Mouse (Mus musculus): ENCODE measurements around the gene Ppargc1a.

Ppargc1a gene

DNA sequence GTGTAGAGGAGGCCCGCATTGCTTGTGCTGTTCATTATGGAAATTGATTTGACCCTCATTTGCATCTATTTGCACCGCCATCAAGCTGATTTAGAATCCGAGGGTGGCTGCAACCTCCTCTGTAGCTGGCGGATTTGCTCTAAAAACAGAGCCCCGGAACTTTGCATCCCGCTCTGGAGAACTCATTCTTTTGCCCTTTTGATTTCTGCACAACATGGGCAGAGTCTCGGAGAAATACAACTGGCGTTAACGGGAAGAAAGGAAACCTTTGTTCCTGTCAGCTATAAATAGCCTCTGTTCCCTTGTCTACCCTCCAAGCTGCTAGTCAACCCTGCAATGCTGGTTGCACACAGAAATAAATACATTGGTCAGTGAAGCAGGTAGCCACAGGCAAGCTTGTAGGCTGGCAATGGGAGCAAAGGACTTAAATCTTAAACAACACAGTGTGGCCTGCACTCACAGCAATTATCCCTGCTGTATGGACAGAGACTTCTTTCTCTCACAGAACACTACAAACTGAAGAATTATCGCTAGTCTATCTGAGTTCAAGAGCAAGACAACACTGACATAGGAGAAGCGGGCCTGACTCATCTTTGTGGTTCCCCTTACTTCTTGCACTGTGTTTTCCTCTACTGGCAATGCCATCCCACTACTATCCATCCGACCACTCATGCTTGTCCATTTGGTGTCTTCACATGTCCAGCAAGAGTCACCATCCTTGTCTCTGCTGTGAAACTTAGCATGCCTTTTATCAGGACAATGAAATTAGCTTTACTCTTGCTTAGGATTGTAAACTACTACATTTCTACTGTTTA lies 155.0 kb downstream of the Ppargc1a start:
- no peak for DNase-seq (ENCODE audit: low read depth)

DNA sequence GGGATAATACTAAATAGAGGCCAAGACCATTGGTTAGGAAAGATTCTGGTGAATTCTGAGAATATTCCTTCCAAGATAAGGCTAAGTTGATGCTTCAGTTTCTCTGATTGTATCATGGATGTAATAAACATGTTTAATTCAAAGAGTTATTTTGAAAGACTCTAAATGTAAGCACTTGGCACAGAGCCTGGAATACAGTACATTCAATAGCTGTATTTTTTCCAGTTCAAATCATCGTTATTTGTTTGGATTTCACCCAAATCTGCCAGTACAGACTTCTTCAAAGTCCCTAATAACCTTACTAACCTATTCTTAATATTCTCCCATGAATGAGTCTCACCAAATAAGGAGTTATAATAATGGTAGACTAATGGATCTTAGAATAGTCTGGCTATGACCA lies 157.5 kb downstream of the Ppargc1a start:
- DNase-seq (ENCODE audit: low read depth) = no peak

DNA sequence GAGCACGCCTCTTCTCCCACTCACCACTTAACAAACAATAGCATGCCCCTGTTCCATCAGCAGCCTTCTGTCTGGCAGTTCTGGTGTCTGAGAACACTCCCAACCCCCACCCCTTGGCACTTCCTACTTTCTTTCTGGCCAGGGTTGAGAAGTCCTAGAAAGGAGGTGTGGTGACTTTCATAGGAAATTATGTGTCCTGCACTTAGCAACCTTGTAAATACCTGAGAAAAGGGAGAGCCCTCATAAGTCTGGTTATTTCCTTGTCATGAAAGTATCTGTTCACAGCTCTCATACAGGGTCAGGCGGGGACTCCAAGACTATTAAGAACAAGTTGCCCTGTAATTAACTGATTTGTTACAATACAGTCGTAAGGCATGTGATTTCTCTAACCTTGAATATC lies 161.1 kb downstream of the Ppargc1a start:
- no peak for DNase-seq (ENCODE audit: low read depth)

Measured in 416B (cell line).